Mouse (Mus musculus): Measurements from ENCODE around the gene Fam173a. TPM values are rescaled to one million over a fixed set of nuclear protein-coding genes. Genes with fewer than 3 reads are reported as not detected.

Fam173a gene
- polyA plus RNA-seq, 1 experiment from 2014 or later = 76.0 TPM

GRCm38 (mm10) chr17:25794197-25794596 lies 1.5 kb upstream of the Fam173a start:
- Histone ChIP-seq H3K27me3 (ENCODE audit: control insufficient read depth, insufficient read depth, low read length) (no peaks in the 10 kb centered on the region), H3K4me2 (ENCODE audit: low read length) (no peak overlapping the region), H3K27ac (replicated peaks in 1 of 2; ENCODE audit: control insufficient read depth in 1 of 2, insufficient read depth in 1 of 2, low read depth in 2 of 2, low read length in 2 of 2) (no peak overlapping the region), H3K9ac (ENCODE audit: low read length) (no peak overlapping the region), H3K9me3 (ENCODE audit: control insufficient read depth, low read length) (no peaks in the 10 kb centered on the region), H3K36me3 (ENCODE audit: control insufficient read depth, insufficient read depth, low read length) (peaks cover 11% of the 10 kb centered on the region), H3K4me3 (ENCODE audit: control insufficient read depth in 1 of 2, insufficient read depth in 1 of 2, low read depth in 1 of 2, low read length in 2 of 2) (no peak overlapping the region), H3K4me1 (ENCODE audit: control insufficient read depth in 2 of 2, insufficient read depth in 2 of 2, low read length in 2 of 2) (peaks cover 21 to 36% of the 10 kb centered on the region in 2 experiments)
- no peak for ATAC-seq (ENCODE audit: insufficient number of reproducible peaks, insufficient read depth, low FRiP score, low read depth)
- 81% methylated on average over 13 of the region's 13 CpGs for WGBS

GRCm38 (mm10) chr17:25791843-25792527 lies 716 bp downstream of the Fam173a start:
- peak; percentile 50 for ATAC-seq (ENCODE audit: insufficient number of reproducible peaks, insufficient read depth, low FRiP score, low read depth)
- H3K4me2 ChIP-seq (ENCODE audit: low read length) = peak overlapping the region; percentile 76
- peaks cover 30% of the 10 kb centered on the region for H3K36me3 ChIP-seq (ENCODE audit: control insufficient read depth, insufficient read depth, low read length)
- H3K27ac ChIP-seq (replicated peaks in 1 of 2; ENCODE audit: control insufficient read depth in 1 of 2, insufficient read depth in 1 of 2, low read depth in 2 of 2, low read length in 2 of 2) = peak overlapping the region; percentile 93 to 95
- H3K9me3 ChIP-seq (ENCODE audit: control insufficient read depth, low read length) = no peaks in the 10 kb centered on the region
- no peaks in the 10 kb centered on the region for H3K27me3 ChIP-seq (ENCODE audit: control insufficient read depth, insufficient read depth, low read length)
- peak overlapping the region; percentile 76 to 80 for H3K4me3 ChIP-seq (ENCODE audit: control insufficient read depth in 1 of 2, insufficient read depth in 1 of 2, low read depth in 1 of 2, low read length in 2 of 2)
- under 1% methylated on average over 45 of the region's 45 CpGs for WGBS
- peaks cover 19 to 32% of the 10 kb centered on the region in 2 experiments for H3K4me1 ChIP-seq (ENCODE audit: control insufficient read depth in 2 of 2, insufficient read depth in 2 of 2, low read length in 2 of 2)
- H3K9ac ChIP-seq (ENCODE audit: low read length) = peak overlapping the region; percentile 84

- no peak for ATAC-seq (ENCODE audit: insufficient number of reproducible peaks, insufficient read depth, low FRiP score, low read depth)
- peak overlapping the region in 1 of 2 experiments; percentile 93; a peak in 2 of 4 replicates for H3K27ac ChIP-seq (replicated peaks in 1 of 2; ENCODE audit: control insufficient read depth in 1 of 2, insufficient read depth in 1 of 2, low read depth in 2 of 2, low read length in 2 of 2)
- H3K4me1 ChIP-seq (ENCODE audit: control insufficient read depth in 2 of 2, insufficient read depth in 2 of 2, low read length in 2 of 2) = peaks cover 19 to 29% of the 10 kb centered on the region in 2 experiments
- peaks cover 30% of the 10 kb centered on the region for H3K36me3 ChIP-seq (ENCODE audit: control insufficient read depth, insufficient read depth, low read length)
- H3K4me3 ChIP-seq (ENCODE audit: control insufficient read depth in 1 of 2, insufficient read depth in 1 of 2, low read depth in 1 of 2, low read length in 2 of 2) = peak overlapping the region; percentile 76 to 80
- whole genome bisulfite sequencing = 28% methylated on average over 19 of the region's 19 CpGs
- no peaks in the 10 kb centered on the region for H3K9me3 ChIP-seq (ENCODE audit: control insufficient read depth, low read length)
- H3K27me3 ChIP-seq (ENCODE audit: control insufficient read depth, insufficient read depth, low read length) = no peaks in the 10 kb centered on the region
- peak overlapping the region; percentile 76 for H3K4me2 ChIP-seq (ENCODE audit: low read length)
- peak overlapping the region; percentile 84 for H3K9ac ChIP-seq (ENCODE audit: low read length)
These were observed 1.3 kb downstream of the Fam173a start for GRCm38 (mm10) chr17:25791320-25791842.

DNA sequence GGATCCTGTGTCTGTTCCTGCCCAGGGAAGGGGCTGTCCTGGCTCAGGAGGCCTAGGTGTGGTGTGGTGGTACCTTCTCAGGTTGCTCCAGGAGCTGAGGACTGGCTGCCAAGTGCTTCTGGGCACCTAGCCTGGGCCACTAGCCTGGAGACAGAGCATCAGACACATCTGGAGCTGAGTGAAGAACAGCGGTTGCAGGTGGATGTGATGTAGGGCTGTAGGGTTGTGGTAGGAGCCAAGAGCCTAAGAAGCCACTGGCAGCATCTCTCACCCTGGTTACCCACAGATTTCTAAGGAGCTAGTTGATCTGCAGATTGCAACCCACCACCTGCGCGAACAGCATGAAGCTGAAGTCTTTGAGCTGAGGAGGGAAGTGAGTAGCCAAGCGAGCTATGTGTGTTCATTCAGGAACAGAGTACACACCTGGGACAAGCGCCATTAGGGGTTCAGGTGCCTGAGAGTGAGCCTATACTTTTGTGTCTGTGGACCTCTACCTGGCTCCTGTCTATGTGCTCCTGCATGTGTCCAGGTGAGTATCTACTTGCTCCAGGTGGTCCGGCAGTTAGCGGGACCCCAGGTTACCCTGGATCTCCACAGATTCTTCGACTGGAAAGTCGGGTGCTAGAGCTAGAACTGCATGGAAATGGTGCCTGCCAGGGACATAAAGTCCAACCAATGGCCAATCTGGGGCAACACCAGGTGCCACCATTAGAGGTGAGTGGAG lies 5.8 kb downstream of the Fam173a start:
- H3K27me3 ChIP-seq (ENCODE audit: control insufficient read depth, insufficient read depth, low read length) = no peaks in the 10 kb centered on the region
- H3K9ac ChIP-seq (ENCODE audit: low read length) = no peak overlapping the region
- 93% methylated on average over 9 of the region's 9 CpGs for WGBS
- no peak overlapping the region for H3K4me3 ChIP-seq (ENCODE audit: control insufficient read depth in 1 of 2, insufficient read depth in 1 of 2, low read depth in 1 of 2, low read length in 2 of 2)
- H3K4me1 ChIP-seq (ENCODE audit: control insufficient read depth in 2 of 2, insufficient read depth in 2 of 2, low read length in 2 of 2) = peaks cover 13 to 33% of the 10 kb centered on the region in 2 experiments
- ATAC-seq (ENCODE audit: insufficient number of reproducible peaks, insufficient read depth, low FRiP score, low read depth) = no peak
- H3K4me2 ChIP-seq (ENCODE audit: low read length) = no peak overlapping the region
- H3K36me3 ChIP-seq (ENCODE audit: control insufficient read depth, insufficient read depth, low read length) = peaks cover 53% of the 10 kb centered on the region
- no peak overlapping the region for H3K27ac ChIP-seq (replicated peaks in 1 of 2; ENCODE audit: control insufficient read depth in 1 of 2, insufficient read depth in 1 of 2, low read depth in 2 of 2, low read length in 2 of 2)
- no peaks in the 10 kb centered on the region for H3K9me3 ChIP-seq (ENCODE audit: control insufficient read depth, low read length)

- WGBS = 79% methylated on average over 3 of the region's 3 CpGs
- H3K36me3 ChIP-seq (ENCODE audit: control insufficient read depth, insufficient read depth, low read length) = peaks cover 59% of the 10 kb centered on the region
These were observed 6.4 kb downstream of the Fam173a start, which contains the start of gene Ccdc78 for GRCm38 (mm10) chr17:25786280-25786679. Gene Ccdc78 (plus strand): TSS chr17:25786580.

GRCm38 (mm10) chr17:25785281-25785745 lies 7.4 kb downstream of the Fam173a start, which contains the start of gene Haghl:
Gene Haghl (minus strand): TSS chr17:25785673.
- WGBS = under 1% methylated on average over 23 of the region's 23 CpGs
- H3K4me2 ChIP-seq (ENCODE audit: low read length) = peak within 1 kb of the TSS; percentile 86
- peaks cover 9 to 22% of the 10 kb centered on the region in 2 experiments for H3K4me1 ChIP-seq (ENCODE audit: control insufficient read depth in 2 of 2, insufficient read depth in 2 of 2, low read length in 2 of 2)
- peak; percentile 74 for ATAC-seq (ENCODE audit: insufficient number of reproducible peaks, insufficient read depth, low FRiP score, low read depth)
- H3K27me3 ChIP-seq (ENCODE audit: control insufficient read depth, insufficient read depth, low read length) = no peaks in the 10 kb centered on the region
- H3K36me3 ChIP-seq (ENCODE audit: control insufficient read depth, insufficient read depth, low read length) = peaks cover 67% of the 10 kb centered on the region
- H3K4me3 ChIP-seq (ENCODE audit: control insufficient read depth in 1 of 2, insufficient read depth in 1 of 2, low read depth in 1 of 2, low read length in 2 of 2) = peak within 1 kb of the TSS; percentile 60 to 92
- no peaks in the 10 kb centered on the region for H3K9me3 ChIP-seq (ENCODE audit: control insufficient read depth, low read length)
- H3K27ac ChIP-seq (replicated peaks in 1 of 2; ENCODE audit: control insufficient read depth in 1 of 2, insufficient read depth in 1 of 2, low read depth in 2 of 2, low read length in 2 of 2) = peak within 1 kb of the TSS; percentile 78 to 96
- H3K9ac ChIP-seq (ENCODE audit: low read length) = peak within 1 kb of the TSS; percentile 83

More at GRCm38 (mm10) chr17:25786280-25786679, 6.4 kb downstream of the Fam173a start, which contains the start of gene Ccdc78:
- Histone ChIP-seq H3K9ac (ENCODE audit: low read length) (peak within 1 kb of the TSS; percentile 83), H3K4me1 (ENCODE audit: control insufficient read depth in 2 of 2, insufficient read depth in 2 of 2, low read length in 2 of 2) (peaks cover 11 to 28% of the 10 kb centered on the region in 2 experiments), H3K4me3 (ENCODE audit: control insufficient read depth in 1 of 2, insufficient read depth in 1 of 2, low read depth in 1 of 2, low read length in 2 of 2) (peak within 1 kb of the TSS; percentile 60 to 92), H3K27me3 (ENCODE audit: control insufficient read depth, insufficient read depth, low read length) (no peaks in the 10 kb centered on the region), H3K9me3 (ENCODE audit: control insufficient read depth, low read length) (no peaks in the 10 kb centered on the region), H3K4me2 (ENCODE audit: low read length) (peak within 1 kb of the TSS; percentile 86), H3K27ac (replicated peaks in 1 of 2; ENCODE audit: control insufficient read depth in 1 of 2, insufficient read depth in 1 of 2, low read depth in 2 of 2, low read length in 2 of 2) (peak within 1 kb of the TSS; percentile 78 to 96)
- ATAC-seq (ENCODE audit: insufficient number of reproducible peaks, insufficient read depth, low FRiP score, low read depth) = no peak

DNA sequence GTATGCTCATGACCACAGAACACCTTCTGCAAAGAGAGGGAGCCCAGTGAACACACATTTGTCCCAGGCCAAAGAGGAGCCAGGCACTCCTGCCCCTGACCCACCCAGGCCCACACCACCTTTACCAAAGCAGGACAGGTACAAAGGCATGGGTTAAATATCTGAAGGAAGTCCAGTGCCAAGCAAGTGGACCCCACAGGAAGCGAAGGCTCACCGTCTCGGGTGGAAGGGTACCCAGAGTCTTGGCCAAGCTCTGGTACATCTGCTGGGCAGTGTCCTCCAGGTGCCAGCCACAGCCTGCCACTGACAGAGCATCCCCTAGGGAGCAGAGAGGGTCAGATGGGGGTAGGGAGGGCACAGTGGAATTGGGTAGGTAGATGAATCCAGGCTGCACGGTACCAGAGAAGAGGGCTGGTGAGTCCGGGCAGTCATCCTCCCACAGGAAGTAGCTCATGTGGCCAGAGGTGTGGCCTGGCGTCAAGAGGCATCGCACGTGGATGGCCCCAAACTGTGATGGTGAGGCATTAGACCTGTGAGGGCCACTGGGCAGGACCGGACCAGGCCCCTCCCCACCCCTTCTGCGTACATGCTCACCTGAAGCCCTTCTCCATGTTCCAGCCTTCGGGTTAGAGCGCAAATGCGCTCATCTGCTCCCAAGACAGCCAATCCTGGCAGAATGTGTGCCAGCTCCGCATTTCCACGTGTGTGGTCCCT lies 8.7 kb downstream of the Fam173a start:
- peak overlapping the region; percentile 86 for H3K4me2 ChIP-seq (ENCODE audit: low read length)
- peaks cover 69% of the 10 kb centered on the region for H3K36me3 ChIP-seq (ENCODE audit: control insufficient read depth, insufficient read depth, low read length)
- 81% methylated on average over 15 of the region's 15 CpGs for WGBS
- peak overlapping the region; percentile 83 for H3K9ac ChIP-seq (ENCODE audit: low read length)
- peak overlapping the region; percentile 60 to 92 for H3K4me3 ChIP-seq (ENCODE audit: control insufficient read depth in 1 of 2, insufficient read depth in 1 of 2, low read depth in 1 of 2, low read length in 2 of 2)
- H3K27me3 ChIP-seq (ENCODE audit: control insufficient read depth, insufficient read depth, low read length) = no peaks in the 10 kb centered on the region
- ATAC-seq (ENCODE audit: insufficient number of reproducible peaks, insufficient read depth, low FRiP score, low read depth) = no peak
- H3K27ac ChIP-seq (replicated peaks in 1 of 2; ENCODE audit: control insufficient read depth in 1 of 2, insufficient read depth in 1 of 2, low read depth in 2 of 2, low read length in 2 of 2) = no peak overlapping the region
- no peaks in the 10 kb centered on the region for H3K9me3 ChIP-seq (ENCODE audit: control insufficient read depth, low read length)
- peaks cover 9 to 22% of the 10 kb centered on the region in 2 experiments for H3K4me1 ChIP-seq (ENCODE audit: control insufficient read depth in 2 of 2, insufficient read depth in 2 of 2, low read length in 2 of 2)

Data from heart, embryonic 14.5 days (tissue).